Mouse (Mus musculus): ENCODE results near the gene Arhgap45. TPM values are rescaled to one million over a fixed set of nuclear protein-coding genes. Genes with fewer than 3 reads are reported as not detected.

The Arhgap45 gene
- polyA plus RNA-seq, 1 experiment from 2014 or later: 4.6 TPM

GRCm38 (mm10) chr10:79988506-79989271 is 27.8 kb upstream of the Arhgap45 start, which contains the start of gene Cnn2:
Gene Cnn2, plus strand, starts transcription at chr10:79988584.
- WGBS: under 1% methylated on average over 57 of the region's 59 CpGs

GRCm38 (mm10) chr10:79989272-79989786 is 27.1 kb upstream of the Arhgap45 start:
- ATAC-seq (ENCODE audit: insufficient number of reproducible peaks, insufficient read depth, low FRiP score, low TSS enrichment, low read depth): no peak
- 22% methylated on average over 8 of the region's 8 CpGs for WGBS
- H3K4me1 ChIP-seq: peaks cover 43% of the 10 kb centered on the region
- peak overlapping the region; percentile 92 for H3K9ac ChIP-seq
- H3K9me3 ChIP-seq: peaks cover 7% of the 10 kb centered on the region; the same call in 1 of the 2 replicates
- peaks cover 37% of the 10 kb centered on the region for H3K36me3 ChIP-seq
- H3K27ac ChIP-seq: peak overlapping the region; percentile 98
- peak overlapping the region; percentile 93 for H3K4me2 ChIP-seq
- H3K4me3 ChIP-seq: peak overlapping the region; percentile 78
- H3K27me3 ChIP-seq: no peaks in the 10 kb centered on the region

More at GRCm38 (mm10) chr10:79988506-79989271, 27.8 kb upstream of the Arhgap45 start, which contains the start of gene Cnn2:
- H3K27me3 ChIP-seq: no peaks in the 10 kb centered on the region
- peak within 1 kb of the TSS; percentile 92 for H3K9ac ChIP-seq
- peak within 1 kb of the TSS; percentile 93 for H3K4me2 ChIP-seq
- H3K4me3 ChIP-seq: peak within 1 kb of the TSS; percentile 78
- H3K36me3 ChIP-seq: peaks cover 31% of the 10 kb centered on the region
- peak within 1 kb of the TSS; percentile 98 for H3K27ac ChIP-seq
- ATAC-seq (ENCODE audit: insufficient number of reproducible peaks, insufficient read depth, low FRiP score, low TSS enrichment, low read depth): peak; percentile 16; the same call in 1 of the 2 replicates
- peaks cover 7% of the 10 kb centered on the region; the same call in 1 of the 2 replicates for H3K9me3 ChIP-seq
- peaks cover 43% of the 10 kb centered on the region for H3K4me1 ChIP-seq

GRCm38 (mm10) chr10:79989870-79990269 is 26.6 kb upstream of the Arhgap45 start:
- ATAC-seq (ENCODE audit: insufficient number of reproducible peaks, insufficient read depth, low FRiP score, low TSS enrichment, low read depth): no peak
- Histone ChIP-seq H3K9ac (peak overlapping the region; percentile 92), H3K4me2 (peak overlapping the region; percentile 93), H3K4me3 (peak overlapping the region; percentile 78), H3K36me3 (peaks cover 42% of the 10 kb centered on the region), H3K27me3 (no peaks in the 10 kb centered on the region), H3K27ac (peak overlapping the region; percentile 98), H3K9me3 (peaks cover 7% of the 10 kb centered on the region; the same call in 1 of the 2 replicates), H3K4me1 (peaks cover 43% of the 10 kb centered on the region)
- WGBS: 3% methylated on average over 15 of the region's 15 CpGs

- no peak for ATAC-seq (ENCODE audit: insufficient number of reproducible peaks, insufficient read depth, low FRiP score, low TSS enrichment, low read depth)
- no peak overlapping the region for H3K27ac ChIP-seq
- no peak overlapping the region for H3K9ac ChIP-seq
- H3K36me3 ChIP-seq: peaks cover 47% of the 10 kb centered on the region
- H3K4me3 ChIP-seq: peak overlapping the region; percentile 9
- WGBS: 67% methylated on average over 12 of the region's 12 CpGs
- peaks cover 38% of the 10 kb centered on the region for H3K4me1 ChIP-seq
- peak overlapping the region; percentile 93 for H3K4me2 ChIP-seq
- peaks cover 7% of the 10 kb centered on the region; the same call in 1 of the 2 replicates for H3K9me3 ChIP-seq
- no peaks in the 10 kb centered on the region for H3K27me3 ChIP-seq
Measured at GRCm38 (mm10) chr10:79991099-79991498, 25.4 kb upstream of the Arhgap45 start.

- no peak overlapping the region for H3K9ac ChIP-seq
- peaks cover 33% of the 10 kb centered on the region for H3K4me1 ChIP-seq
- WGBS: 89% methylated on average over 6 of the region's 6 CpGs
- H3K4me3 ChIP-seq: no peak overlapping the region
- no peaks in the 10 kb centered on the region for H3K27me3 ChIP-seq
- H3K4me2 ChIP-seq: no peak overlapping the region
- H3K9me3 ChIP-seq: peaks cover 7% of the 10 kb centered on the region; the same call in 1 of the 2 replicates
- H3K36me3 ChIP-seq: peaks cover 47% of the 10 kb centered on the region
- H3K27ac ChIP-seq: no peak overlapping the region
- no peak for ATAC-seq (ENCODE audit: insufficient number of reproducible peaks, insufficient read depth, low FRiP score, low TSS enrichment, low read depth)
Measured at GRCm38 (mm10) chr10:79991548-79991947, 24.9 kb upstream of the Arhgap45 start.

- Histone ChIP-seq H3K4me3 (no peak overlapping the region), H3K4me2 (no peak overlapping the region), H3K27ac (peak overlapping the region; percentile 12; the same call in 1 of the 2 replicates), H3K36me3 (peaks cover 47% of the 10 kb centered on the region), H3K9me3 (peaks cover 7% of the 10 kb centered on the region; the same call in 1 of the 2 replicates), H3K9ac (no peak overlapping the region), H3K4me1 (peaks cover 28% of the 10 kb centered on the region), H3K27me3 (peaks cover 18% of the 10 kb centered on the region)
- 86% methylated on average over 16 of the region's 16 CpGs for WGBS
- no peak for ATAC-seq (ENCODE audit: insufficient number of reproducible peaks, insufficient read depth, low FRiP score, low TSS enrichment, low read depth)
Measured at GRCm38 (mm10) chr10:79994397-79995115, 21.9 kb upstream of the Arhgap45 start.

- Histone ChIP-seq H3K4me1 (peaks cover 21% of the 10 kb centered on the region), H3K9me3 (peaks cover 7% of the 10 kb centered on the region; the same call in 1 of the 2 replicates), H3K9ac (no peak overlapping the region), H3K4me3 (peak overlapping the region; percentile 51; the same call in 1 of the 2 replicates), H3K27me3 (peaks cover 18% of the 10 kb centered on the region), H3K4me2 (0 out of 2 replicates have a peak overlapping the region, but pooled peaks have one; percentile 82), H3K36me3 (peaks cover 47% of the 10 kb centered on the region), H3K27ac (0 out of 2 replicates have a peak overlapping the region, but pooled peaks have one; percentile 5)
- 82% methylated on average over 1 of the region's 1 CpGs for WGBS
- ATAC-seq (ENCODE audit: insufficient number of reproducible peaks, insufficient read depth, low FRiP score, low TSS enrichment, low read depth): no peak
Measured at GRCm38 (mm10) chr10:79995636-79996035, 20.8 kb upstream of the Arhgap45 start.

- WGBS: under 1% methylated on average over 34 of the region's 34 CpGs
- peak within 1 kb of the TSS; percentile 66 for H3K27ac ChIP-seq
- peaks cover 16% of the 10 kb centered on the region for H3K4me1 ChIP-seq
Measured at GRCm38 (mm10) chr10:79996272-79997033, 20.0 kb upstream of the Arhgap45 start, which contains the start of gene Abca7. Gene Abca7, plus strand, starts transcription at chr10:79996494.

GRCm38 (mm10) chr10:79997034-79997760 is 19.3 kb upstream of the Arhgap45 start:
- H3K4me2 ChIP-seq: peak overlapping the region; percentile 82
- H3K9ac ChIP-seq: peak overlapping the region; percentile 64
- ATAC-seq (ENCODE audit: insufficient number of reproducible peaks, insufficient read depth, low FRiP score, low TSS enrichment, low read depth): peak; percentile 45; the same call in 1 of the 2 replicates
- peaks cover 16% of the 10 kb centered on the region for H3K4me1 ChIP-seq
- H3K27ac ChIP-seq: peak overlapping the region; percentile 66
- WGBS: under 1% methylated on average over 35 of the region's 35 CpGs
- H3K9me3 ChIP-seq: no peaks in the 10 kb centered on the region
- H3K4me3 ChIP-seq: peak overlapping the region; percentile 51
- peaks cover 28% of the 10 kb centered on the region for H3K27me3 ChIP-seq
- H3K36me3 ChIP-seq: peaks cover 31% of the 10 kb centered on the region

More at GRCm38 (mm10) chr10:79996272-79997033, 20.0 kb upstream of the Arhgap45 start, which contains the start of gene Abca7:
- peaks cover 3% of the 10 kb centered on the region; the same call in 1 of the 2 replicates for H3K9me3 ChIP-seq
- peaks cover 21% of the 10 kb centered on the region for H3K27me3 ChIP-seq
- peak; percentile 68; the same call in 1 of the 2 replicates for ATAC-seq (ENCODE audit: insufficient number of reproducible peaks, insufficient read depth, low FRiP score, low TSS enrichment, low read depth)
- H3K36me3 ChIP-seq: peaks cover 39% of the 10 kb centered on the region
- peak within 1 kb of the TSS; percentile 64 for H3K9ac ChIP-seq
- H3K4me3 ChIP-seq: peak within 1 kb of the TSS; percentile 51
- H3K4me2 ChIP-seq: peak within 1 kb of the TSS; percentile 82

- H3K4me3 ChIP-seq: peak overlapping the region; percentile 51
- H3K27ac ChIP-seq: no peak overlapping the region
- H3K4me1 ChIP-seq: peaks cover 20% of the 10 kb centered on the region
- peak overlapping the region; percentile 2; the same call in 1 of the 2 replicates for H3K9ac ChIP-seq
- no peak for ATAC-seq (ENCODE audit: insufficient number of reproducible peaks, insufficient read depth, low FRiP score, low TSS enrichment, low read depth)
- WGBS: 6% methylated on average over 15 of the region's 15 CpGs
- peaks cover 34% of the 10 kb centered on the region for H3K27me3 ChIP-seq
- H3K9me3 ChIP-seq: no peaks in the 10 kb centered on the region
- H3K4me2 ChIP-seq: peak overlapping the region; percentile 82
- H3K36me3 ChIP-seq: peaks cover 25% of the 10 kb centered on the region
Measured at GRCm38 (mm10) chr10:79997819-79998218, 18.6 kb upstream of the Arhgap45 start.

All from embryonic facial prominence, embryonic 13.5 days (tissue).